Mouse (Mus musculus) WW6 (cell line): Measurements from ENCODE around the gene Pea15a.

Experiments used
- DNase-seq: peaks from one replicate; pipeline ENCODE4 v3.0.0-alpha.2; 2013; ENCODE audit warnings: low read depth, low spot score

The Pea15a gene

DNA sequence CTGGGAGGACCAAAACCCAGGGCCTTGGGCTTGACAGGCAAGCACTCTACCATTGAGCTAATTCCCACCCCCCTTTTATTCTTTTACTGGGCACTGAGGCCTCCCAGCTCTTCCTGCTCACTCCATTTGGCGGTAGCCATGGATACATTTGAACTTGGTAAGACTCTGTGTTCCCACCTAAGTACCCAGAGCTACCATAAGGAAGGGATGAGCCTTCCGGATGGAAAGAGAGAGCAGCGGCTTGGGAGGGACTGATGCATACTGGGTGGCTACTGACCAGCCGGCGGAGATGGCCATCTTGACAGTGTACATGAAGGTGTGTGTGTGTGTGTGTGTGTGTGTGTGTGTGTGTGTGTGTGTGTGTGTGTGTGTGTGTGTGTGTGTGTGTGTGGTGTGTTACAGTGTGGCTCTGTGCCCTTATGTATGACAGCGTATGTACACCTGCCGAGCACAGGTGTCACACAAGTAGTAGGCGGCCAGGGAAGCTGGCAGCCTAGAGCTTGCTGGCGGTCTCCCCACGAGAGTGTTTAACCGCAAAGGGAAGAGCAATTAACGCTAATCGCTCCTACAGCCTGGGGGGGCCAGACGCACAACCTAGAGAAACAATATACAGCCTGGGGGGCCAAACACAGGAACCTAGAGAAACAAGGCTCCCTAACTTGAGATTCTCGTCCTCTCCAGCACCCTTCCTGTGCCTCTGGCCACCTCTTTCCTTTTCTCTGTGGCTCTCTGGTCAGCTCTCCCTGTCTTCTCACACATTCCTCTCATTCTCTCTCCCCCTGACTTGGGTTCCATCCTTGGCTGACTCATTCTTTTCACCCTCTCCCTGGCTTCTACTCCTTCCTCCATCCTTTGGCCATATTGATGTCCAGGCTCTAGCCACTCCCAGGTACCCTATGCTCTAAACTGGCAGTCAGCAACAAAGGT, 1.5 kb downstream of the Pea15a start:
- no peak for DNase-seq

DNA sequence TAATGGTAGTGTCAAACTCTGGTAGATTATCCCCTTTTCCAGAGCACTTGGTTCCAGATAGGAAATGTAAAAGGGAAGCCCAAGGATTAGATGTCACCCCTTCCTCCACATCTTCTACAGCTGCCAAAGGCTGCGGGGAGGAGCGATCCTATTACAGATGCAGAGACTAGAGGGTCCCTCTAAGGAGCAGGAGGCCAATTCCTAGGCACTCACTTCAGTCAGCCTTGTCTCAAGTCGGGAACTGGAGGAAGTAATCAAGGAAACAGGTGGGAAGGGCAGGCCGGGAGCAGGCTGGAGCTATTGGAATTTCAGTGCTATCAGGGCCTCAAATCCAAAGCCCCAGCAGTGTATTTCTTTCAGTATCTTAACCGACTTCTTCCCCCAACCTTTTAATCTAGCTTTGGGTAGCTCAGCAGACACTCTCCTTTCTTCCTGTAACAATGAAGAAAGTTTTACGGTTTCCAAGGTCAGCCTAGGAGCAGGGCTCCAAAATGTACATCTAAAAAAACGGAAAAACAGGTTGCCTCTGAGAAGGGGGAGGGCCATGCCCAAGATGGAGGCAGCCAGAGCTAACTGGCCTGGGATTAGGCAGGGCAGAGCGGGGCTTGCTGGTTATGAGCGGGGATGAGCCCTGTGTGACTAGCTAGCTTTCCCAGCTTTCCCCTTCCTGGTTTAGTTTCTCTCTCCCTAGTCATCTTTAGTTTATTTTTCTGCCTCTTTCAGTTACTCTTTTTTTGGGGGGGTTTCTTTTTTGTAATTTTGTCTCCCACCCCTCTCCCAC, 2.4 kb downstream of the Pea15a start:
- DNase-seq, result no peak

DNA sequence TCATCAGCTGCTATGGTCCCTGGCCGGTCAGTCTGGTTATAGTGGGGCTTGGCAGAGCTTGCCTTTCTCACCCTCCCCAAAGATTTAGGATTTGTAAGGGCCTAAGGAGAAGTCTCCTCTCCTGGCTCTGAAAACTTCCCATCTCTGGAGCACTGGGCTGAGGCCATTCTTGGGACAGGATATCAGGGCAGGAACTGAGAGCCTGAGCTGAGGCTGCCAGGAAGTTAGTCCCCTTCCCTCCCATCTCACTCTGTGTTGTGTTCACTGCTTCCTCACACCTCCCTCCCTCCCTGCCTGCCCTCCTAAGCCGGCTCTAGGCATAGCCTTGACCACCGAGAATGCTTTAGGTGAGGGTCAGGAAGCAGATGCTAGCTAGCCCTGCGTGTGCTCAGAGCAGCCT, 3.0 kb downstream of the Pea15a start:
- DNase-seq, result no peak

DNA sequence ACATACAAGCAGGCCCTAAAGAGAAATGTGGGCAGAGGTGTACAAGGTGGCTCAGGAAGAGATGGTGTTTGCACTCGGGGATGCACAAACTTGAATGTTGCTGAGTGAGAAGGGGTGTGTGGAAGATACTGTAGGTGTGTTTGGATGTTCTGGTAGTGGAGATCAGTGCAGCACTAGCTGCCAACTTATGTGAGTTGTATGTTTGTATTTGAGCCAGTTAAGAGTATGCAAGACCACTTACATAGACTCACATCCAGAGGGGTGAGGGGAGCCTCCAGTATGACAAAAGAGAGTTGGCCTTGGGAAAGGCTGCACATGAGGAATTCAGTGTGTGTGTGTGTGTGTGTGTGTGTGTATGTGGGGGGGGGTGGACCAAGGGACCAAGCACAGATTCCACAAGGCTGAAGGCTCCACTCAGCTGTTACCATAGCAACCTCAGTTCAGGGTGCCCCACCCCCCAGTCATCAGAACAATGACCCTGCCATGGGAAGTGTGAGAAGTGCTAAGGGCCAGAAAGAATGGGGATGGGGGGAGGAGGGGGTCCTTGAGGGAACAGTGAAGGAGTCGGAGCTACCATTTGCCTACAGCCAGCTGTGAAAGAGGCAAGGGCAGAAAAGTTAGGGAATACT, 3.6 kb downstream of the Pea15a start:
- DNase-seq, result no peak

- no peak for DNase-seq
These were observed 4.4 kb downstream of the Pea15a start for GRCm38 (mm10) chr1:172201967-172202880.

DNA sequence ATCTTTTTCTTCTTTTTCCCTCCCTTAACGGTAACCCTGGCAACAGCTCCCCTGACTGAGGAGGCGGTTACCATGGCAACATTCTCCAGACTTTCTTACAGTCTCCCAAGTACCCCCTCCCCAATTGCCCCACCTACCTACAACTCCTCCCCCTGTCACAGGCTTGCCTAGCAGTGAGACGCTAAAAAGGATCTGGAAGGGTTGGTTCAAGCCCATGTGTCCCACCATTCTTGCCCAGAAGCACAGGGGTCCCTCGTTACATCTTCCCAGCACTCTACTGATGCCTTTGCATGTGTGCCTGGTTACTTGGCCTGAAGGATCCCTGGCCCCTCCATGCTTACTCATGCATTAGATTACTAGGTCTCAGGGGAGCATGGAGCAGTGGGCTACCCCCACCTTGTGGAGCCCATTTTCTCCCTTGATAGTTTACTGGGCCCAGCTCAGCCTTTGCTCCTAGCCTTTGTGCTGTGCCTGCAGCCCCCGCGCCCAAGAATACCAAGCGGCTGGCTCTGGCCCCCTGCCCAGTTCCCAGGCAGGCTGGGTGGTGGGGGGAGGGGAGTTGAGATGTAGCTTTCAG, 5.6 kb downstream of the Pea15a start:
- DNase-seq, result no peak

DNA sequence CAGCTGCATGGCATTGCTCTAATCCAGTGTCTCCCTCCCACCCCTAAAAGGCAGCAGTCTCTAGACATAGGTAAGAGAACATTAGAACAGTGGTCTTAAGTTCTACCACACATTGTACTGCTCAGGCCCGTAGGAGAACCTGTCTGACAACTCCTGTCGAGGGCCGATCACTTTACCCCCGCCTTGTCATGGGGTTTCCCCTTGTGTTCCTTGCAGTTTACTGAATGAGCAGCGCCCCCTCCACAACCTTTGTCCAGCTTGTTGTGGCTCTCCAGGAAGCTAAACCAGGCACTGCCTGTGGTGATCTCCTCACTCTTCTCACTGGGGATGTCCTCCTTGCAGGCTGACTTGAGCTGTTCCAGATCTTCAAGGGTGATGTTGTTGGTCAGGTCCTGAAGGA, 6.4 kb downstream of the Pea15a start:
- DNase-seq, result no peak

DNA sequence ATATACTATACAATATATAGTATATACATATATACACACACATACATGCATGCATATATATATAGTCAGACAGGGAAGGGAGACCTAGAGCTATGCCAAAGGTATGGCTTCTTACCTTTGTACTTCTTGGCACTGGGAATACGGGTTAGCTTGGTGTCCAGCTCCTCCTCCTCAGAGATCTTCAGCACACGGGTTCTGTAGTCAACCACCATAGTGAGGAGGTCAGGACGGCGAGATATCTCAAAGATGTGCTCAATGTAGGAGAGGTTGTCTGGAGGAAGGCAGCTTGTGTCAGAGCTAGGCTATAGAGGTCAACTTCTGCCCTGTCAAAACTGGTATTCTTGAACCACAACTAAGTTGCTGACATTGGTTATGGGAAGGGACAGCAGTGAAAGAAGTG, 7.6 kb downstream of the Pea15a start:
- no peak for DNase-seq

- no peak for DNase-seq
These were observed 8.3 kb downstream of the Pea15a start for GRCm38 (mm10) chr1:172198316-172198715.

DNA sequence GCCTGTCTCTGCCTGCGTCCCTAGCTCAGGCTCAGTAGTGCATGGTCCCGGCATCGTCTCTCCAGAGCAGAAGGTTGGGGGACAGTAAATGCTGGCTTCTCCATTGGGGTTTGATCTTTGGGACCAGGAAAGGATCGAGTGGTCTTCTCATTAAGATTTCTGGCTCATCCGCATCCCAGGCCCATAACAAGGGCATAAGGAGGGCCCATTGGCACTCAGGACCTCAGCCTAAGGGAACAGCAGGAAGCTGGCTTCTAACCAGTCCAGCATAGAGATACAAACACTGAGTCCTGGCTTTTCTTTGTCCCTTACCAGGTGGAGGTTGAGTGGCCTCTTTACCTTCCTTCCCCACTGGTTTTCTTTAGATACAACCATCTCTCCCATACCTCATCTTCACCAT, 8.8 kb downstream of the Pea15a start:
- DNase-seq, result no peak

- no peak for DNase-seq
These were observed 9.5 kb downstream of the Pea15a start for GRCm38 (mm10) chr1:172197146-172197545.

GRCm38 (mm10) chr1:172194435-172194834, 12.2 kb downstream of the Pea15a start:
- no peak for DNase-seq

DNA sequence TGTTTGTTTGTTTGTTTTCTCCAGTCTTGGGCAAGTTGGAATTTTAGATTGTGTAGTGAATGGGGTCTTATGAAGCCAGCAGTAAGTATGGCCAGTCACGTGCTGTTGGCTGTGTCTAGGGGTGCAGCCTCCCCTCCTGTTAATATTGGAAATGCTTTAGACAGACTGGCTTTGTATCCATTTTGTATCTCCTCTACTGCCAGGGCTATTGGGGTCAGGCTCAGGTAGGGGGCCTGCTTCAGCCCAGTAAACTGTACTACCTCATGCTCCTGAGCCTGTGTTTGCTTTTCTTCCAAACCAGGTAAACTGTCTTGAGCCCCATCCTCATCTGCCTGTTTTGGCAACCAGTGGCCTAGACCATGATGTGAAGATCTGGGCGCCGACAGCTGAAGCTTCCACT, 14.4 kb downstream of the Pea15a start:
- no peak for DNase-seq

DNA sequence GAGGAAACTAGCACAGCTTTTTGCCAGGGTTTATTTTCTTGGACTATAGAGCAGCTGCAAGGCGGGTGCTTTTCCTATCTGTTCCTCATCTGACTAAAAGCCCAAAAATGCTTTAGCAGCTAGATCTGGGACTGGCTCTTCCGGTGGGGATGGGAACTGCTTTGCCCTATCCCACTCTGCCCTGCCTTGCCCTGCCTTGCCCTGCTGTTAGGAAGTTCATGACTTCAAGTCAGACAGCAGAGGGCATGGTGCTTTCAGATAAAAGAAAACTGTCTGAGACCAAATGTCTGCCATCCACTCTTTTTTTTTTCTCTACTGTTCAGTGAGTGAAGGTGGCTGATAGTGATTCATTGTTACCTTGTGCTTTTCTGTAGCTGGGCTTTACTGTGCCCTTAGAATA, 15.0 kb downstream of the Pea15a start:
- no peak for DNase-seq

- no peak for DNase-seq
These were observed 17.7 kb downstream of the Pea15a start for GRCm38 (mm10) chr1:172188891-172189290.

- DNase-seq, result no peak
These were observed 20.0 kb downstream of the Pea15a start for GRCm38 (mm10) chr1:172186401-172187289.

GRCm38 (mm10) chr1:172183915-172184314, 22.7 kb downstream of the Pea15a start:
- DNase-seq, result no peak

GRCm38 (mm10) chr1:172183056-172183455, 23.5 kb downstream of the Pea15a start:
- no peak for DNase-seq

DNA sequence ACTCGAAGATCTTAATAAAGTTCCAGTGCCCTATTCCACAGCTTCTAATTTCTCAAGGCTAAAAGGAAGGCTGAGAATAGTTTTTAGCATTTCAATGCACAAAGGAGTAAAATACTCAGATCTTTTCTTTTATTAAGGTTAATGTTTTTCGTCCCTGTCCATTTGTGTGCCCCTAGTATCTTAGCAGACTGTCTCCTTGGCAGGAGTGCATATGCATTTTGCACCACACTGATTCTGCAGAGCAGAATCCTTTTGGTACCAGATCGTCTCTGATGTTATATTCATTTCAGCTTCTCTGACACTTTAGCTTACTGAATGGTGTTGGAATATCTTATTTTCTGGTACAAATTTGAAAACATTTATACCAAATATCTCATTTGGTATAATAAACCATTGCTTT, 24.8 kb downstream of the Pea15a start:
- no peak for DNase-seq

DNA sequence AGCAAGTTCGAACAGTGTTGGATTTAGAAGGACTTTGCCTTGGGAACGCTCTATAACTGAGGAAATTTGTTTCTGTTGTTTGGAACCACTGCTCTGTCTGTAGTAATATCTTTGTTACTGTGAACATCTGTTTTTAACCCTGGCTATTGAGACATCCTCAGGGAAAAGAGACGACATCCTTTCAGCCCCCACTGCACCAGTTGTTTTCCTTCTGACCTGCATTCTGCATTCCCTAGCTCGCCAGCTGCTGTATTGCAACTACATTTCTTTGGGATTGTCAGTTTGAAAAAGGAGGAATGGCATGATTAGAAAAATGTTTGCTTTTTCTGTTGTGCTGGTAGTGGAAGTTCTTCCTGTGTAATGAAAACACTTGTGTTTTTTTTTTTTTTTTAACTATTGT, 25.7 kb downstream of the Pea15a start:
- DNase-seq, result no peak
